Mouse (Mus musculus): ENCODE data around the gene Tns3. TPM values are rescaled to one million over a fixed set of nuclear protein-coding genes. Genes with fewer than 3 reads are reported as not detected.

Gene Tns3
- polyA plus RNA-seq, 1 experiment from 2014 or later: 5.5 TPM

DNA sequence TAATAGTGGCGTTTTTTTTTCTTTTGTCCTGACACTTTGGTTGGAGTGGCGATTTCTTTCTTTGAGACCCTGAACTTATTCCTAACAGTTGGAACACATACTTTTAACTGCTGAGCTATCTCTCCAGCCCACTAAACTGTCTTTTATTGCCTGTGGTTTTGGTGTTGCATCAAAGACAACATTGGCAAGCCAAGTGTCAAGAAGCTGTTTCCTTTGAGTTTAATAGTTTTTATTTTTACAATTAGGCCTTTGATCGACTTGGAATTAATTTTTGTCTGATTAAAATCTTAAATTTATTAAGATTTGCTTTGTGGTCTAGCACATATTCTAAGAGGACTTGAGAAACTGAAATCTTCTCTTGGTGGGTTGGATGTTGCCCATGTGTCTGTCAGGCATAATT, 33.3 kb upstream of the Tns3 start:
- H3K4me3 ChIP-seq (ENCODE audit: low read depth, low read length): no peak overlapping the region
- H3K4me2 ChIP-seq (ENCODE audit: low read depth, low read length): no peak overlapping the region
- ATAC-seq (ENCODE audit: low read depth): no peak
- no peaks in the 10 kb centered on the region for H3K27me3 ChIP-seq (ENCODE audit: control insufficient read depth, insufficient read depth, low read length)
- no peak overlapping the region for H3K27ac ChIP-seq (ENCODE audit: low read depth, low read length)
- peaks cover 6% of the 10 kb centered on the region; the same call in 1 of the 2 replicates for H3K4me1 ChIP-seq (ENCODE audit: control insufficient read depth, insufficient read depth, low read length)
- 84% methylated on average over 3 of the region's 3 CpGs for WGBS
- no peak overlapping the region for H3K9ac ChIP-seq (replicated peaks; ENCODE audit: low read depth, low read length)
- no peaks in the 10 kb centered on the region for H3K9me3 ChIP-seq (ENCODE audit: control insufficient read depth, low read length)
- no peaks in the 10 kb centered on the region for H3K36me3 ChIP-seq (ENCODE audit: control insufficient read depth, insufficient read depth, low read length)

DNA sequence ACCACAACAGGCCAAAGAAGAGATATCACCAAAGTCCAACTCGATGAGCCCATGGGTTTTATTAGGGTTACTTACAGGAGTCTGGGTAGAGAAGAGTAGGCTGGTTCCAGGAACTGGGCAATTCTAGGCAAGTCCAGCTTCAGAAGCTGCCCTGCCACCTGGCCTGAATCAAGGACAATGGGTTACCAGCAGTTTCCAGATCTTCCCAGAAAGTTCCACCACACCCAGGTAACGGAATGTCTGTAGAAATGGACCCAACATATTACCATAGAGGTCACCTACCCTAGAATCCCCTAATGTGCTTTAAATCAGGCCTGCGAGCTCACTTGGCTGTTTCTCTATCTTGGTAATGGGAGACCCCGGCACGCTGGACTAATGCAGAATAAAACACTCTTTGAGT, 29.8 kb upstream of the Tns3 start:
- Histone ChIP-seq H3K36me3 (ENCODE audit: control insufficient read depth, insufficient read depth, low read length) (no peaks in the 10 kb centered on the region), H3K4me1 (ENCODE audit: control insufficient read depth, insufficient read depth, low read length) (peaks cover 6% of the 10 kb centered on the region; the same call in 1 of the 2 replicates), H3K27ac (ENCODE audit: low read depth, low read length) (no peak overlapping the region), H3K27me3 (ENCODE audit: control insufficient read depth, insufficient read depth, low read length) (no peaks in the 10 kb centered on the region), H3K9me3 (ENCODE audit: control insufficient read depth, low read length) (no peaks in the 10 kb centered on the region), H3K4me2 (ENCODE audit: low read depth, low read length) (no peak overlapping the region), H3K4me3 (ENCODE audit: low read depth, low read length) (no peak overlapping the region), H3K9ac (replicated peaks; ENCODE audit: low read depth, low read length) (no peak overlapping the region)
- no peak for ATAC-seq (ENCODE audit: low read depth)
- 97% methylated on average over 5 of the region's 5 CpGs for WGBS

DNA sequence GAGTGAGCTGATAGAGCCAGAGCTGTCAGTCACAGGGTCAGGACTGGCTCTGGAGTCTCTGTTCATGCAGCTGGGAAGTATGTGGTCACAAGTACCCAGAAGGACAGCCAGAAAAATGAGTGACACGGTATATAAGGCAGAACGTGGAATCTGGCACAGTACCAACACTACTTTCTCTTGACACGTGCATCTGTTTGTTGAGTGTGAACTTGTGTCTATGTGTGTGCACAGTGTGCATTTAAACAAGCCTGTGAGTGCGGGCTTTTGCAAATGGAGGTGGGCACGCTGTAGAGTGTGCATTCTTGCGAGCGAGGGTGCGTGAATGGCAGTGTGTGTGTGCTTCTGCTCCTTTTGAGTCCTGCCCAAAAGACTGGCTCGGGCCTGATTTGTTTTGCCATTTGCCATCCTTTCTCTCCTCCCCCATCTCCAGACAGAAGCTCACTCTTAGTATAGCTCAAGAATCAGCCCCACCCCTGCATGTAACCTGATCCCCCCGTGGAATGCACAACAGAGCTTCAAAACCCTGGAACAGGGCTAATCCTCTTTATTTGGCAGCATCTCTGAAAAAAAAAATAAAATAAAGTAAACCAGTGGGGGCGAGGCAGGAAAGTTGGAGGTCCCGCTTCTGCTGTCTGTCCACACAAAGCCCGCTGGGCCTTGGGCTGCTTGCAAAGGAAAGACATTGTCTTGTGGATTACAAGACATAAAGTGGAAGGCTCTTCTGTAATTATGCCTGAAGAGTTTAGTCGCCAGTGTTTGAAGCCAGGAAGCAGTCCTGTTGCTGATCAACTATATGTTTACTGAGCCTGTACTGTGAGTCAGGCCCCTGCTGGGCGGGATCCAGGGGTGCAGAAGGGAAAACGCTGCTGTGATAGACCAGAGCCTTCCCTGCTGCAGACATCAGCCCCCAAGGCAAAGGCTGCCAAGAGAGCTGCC, 28.5 kb upstream of the Tns3 start:
- peak; percentile 68; the same call in 1 of the 2 replicates for ATAC-seq (ENCODE audit: low read depth)
- 9% methylated on average over 16 of the region's 16 CpGs for WGBS
- no peaks in the 10 kb centered on the region for H3K9me3 ChIP-seq (ENCODE audit: control insufficient read depth, low read length)
- no peaks in the 10 kb centered on the region for H3K36me3 ChIP-seq (ENCODE audit: control insufficient read depth, insufficient read depth, low read length)
- no peak overlapping the region for H3K4me3 ChIP-seq (ENCODE audit: low read depth, low read length)
- H3K4me2 ChIP-seq (ENCODE audit: low read depth, low read length): no peak overlapping the region; the same call in 1 of the 2 replicates
- H3K9ac ChIP-seq (replicated peaks; ENCODE audit: low read depth, low read length): no peak overlapping the region
- H3K27me3 ChIP-seq (ENCODE audit: control insufficient read depth, insufficient read depth, low read length): no peaks in the 10 kb centered on the region
- H3K4me1 ChIP-seq (ENCODE audit: control insufficient read depth, insufficient read depth, low read length): peaks cover 6% of the 10 kb centered on the region; the same call in 1 of the 2 replicates
- H3K27ac ChIP-seq (ENCODE audit: low read depth, low read length): no peak overlapping the region

DNA sequence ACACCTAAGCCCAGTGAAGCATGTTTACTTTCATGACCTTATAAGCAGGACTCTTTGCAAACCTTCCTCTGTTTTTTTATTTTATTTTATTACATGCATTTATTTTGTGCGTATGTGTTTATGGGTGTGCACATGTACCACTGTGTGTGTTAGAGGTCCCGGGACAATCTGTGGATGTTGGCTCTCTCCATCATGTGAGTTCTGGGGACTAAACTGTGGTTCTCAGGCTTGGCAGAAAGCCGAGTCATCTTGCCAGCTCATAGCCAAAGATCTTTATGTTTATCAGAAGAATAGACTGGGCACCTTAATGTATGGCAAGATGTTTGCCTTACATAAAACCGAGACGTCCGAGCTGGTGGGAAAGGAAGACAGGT, 27.8 kb upstream of the Tns3 start:
- 72% methylated on average over 6 of the region's 6 CpGs for WGBS
- Histone ChIP-seq H3K27me3 (ENCODE audit: control insufficient read depth, insufficient read depth, low read length) (no peaks in the 10 kb centered on the region), H3K4me1 (ENCODE audit: control insufficient read depth, insufficient read depth, low read length) (peaks cover 6% of the 10 kb centered on the region; the same call in 1 of the 2 replicates), H3K27ac (ENCODE audit: low read depth, low read length) (no peak overlapping the region), H3K4me3 (ENCODE audit: low read depth, low read length) (no peak overlapping the region), H3K9ac (replicated peaks; ENCODE audit: low read depth, low read length) (no peak overlapping the region), H3K36me3 (ENCODE audit: control insufficient read depth, insufficient read depth, low read length) (no peaks in the 10 kb centered on the region), H3K9me3 (ENCODE audit: control insufficient read depth, low read length) (no peaks in the 10 kb centered on the region), H3K4me2 (ENCODE audit: low read depth, low read length) (no peak overlapping the region; the same call in 1 of the 2 replicates)
- no peak; the same call in 1 of the 2 replicates for ATAC-seq (ENCODE audit: low read depth)

DNA sequence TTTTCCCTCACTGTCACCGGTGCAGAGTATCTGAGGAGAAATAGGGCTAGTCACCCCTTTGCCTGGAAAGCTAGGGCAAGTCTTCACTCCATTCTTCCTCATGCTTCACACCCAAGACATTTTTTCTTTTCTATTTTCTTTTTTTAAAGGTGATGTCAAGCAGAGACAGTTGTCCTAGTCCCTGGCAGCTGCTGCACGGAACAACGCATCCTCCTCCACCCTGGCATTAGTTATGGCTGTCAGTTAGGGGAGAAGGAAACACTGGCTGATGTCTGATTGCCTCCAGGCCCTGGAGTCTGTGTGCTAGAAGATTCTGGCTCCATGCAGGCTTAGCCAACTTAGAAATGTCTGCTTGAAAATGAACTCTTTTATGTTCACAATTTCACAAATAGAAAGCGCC, 27.3 kb upstream of the Tns3 start:
- no peaks in the 10 kb centered on the region for H3K27me3 ChIP-seq (ENCODE audit: control insufficient read depth, insufficient read depth, low read length)
- no peaks in the 10 kb centered on the region for H3K9me3 ChIP-seq (ENCODE audit: control insufficient read depth, low read length)
- H3K4me2 ChIP-seq (ENCODE audit: low read depth, low read length): no peak overlapping the region
- H3K9ac ChIP-seq (replicated peaks; ENCODE audit: low read depth, low read length): no peak overlapping the region
- no peak overlapping the region for H3K4me3 ChIP-seq (ENCODE audit: low read depth, low read length)
- H3K27ac ChIP-seq (ENCODE audit: low read depth, low read length): no peak overlapping the region
- peaks cover 6% of the 10 kb centered on the region; the same call in 1 of the 2 replicates for H3K4me1 ChIP-seq (ENCODE audit: control insufficient read depth, insufficient read depth, low read length)
- 58% methylated on average over 4 of the region's 4 CpGs for WGBS
- H3K36me3 ChIP-seq (ENCODE audit: control insufficient read depth, insufficient read depth, low read length): no peaks in the 10 kb centered on the region
- ATAC-seq (ENCODE audit: low read depth): no peak

DNA sequence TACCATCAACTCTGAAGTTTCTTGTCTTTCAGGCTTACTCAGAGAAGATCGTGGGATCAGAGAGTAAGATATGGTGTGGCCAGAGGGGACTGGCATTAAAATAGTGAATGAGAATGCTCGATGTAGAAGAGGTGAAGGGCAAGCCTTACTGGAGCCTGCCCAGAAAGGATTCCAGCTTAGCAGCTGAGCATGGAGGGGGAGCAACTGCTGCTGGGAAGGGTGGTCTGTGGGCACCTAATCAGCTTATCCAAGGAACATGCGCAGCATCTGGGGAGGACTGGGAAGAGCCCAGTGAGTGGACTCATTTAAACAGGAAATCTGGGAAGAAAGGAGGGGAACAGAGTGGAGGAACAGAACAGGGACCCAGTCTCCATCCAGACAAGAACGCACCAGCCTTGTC, 26.3 kb upstream of the Tns3 start:
- 86% methylated on average over 4 of the region's 4 CpGs for WGBS
- Histone ChIP-seq H3K36me3 (ENCODE audit: control insufficient read depth, insufficient read depth, low read length) (no peaks in the 10 kb centered on the region), H3K4me3 (ENCODE audit: low read depth, low read length) (no peak overlapping the region), H3K9me3 (ENCODE audit: control insufficient read depth, low read length) (no peaks in the 10 kb centered on the region), H3K27me3 (ENCODE audit: control insufficient read depth, insufficient read depth, low read length) (no peaks in the 10 kb centered on the region), H3K9ac (replicated peaks; ENCODE audit: low read depth, low read length) (no peak overlapping the region), H3K27ac (ENCODE audit: low read depth, low read length) (no peak overlapping the region), H3K4me1 (ENCODE audit: control insufficient read depth, insufficient read depth, low read length) (peaks cover 6% of the 10 kb centered on the region; the same call in 1 of the 2 replicates), H3K4me2 (ENCODE audit: low read depth, low read length) (no peak overlapping the region)
- no peak for ATAC-seq (ENCODE audit: low read depth)

DNA sequence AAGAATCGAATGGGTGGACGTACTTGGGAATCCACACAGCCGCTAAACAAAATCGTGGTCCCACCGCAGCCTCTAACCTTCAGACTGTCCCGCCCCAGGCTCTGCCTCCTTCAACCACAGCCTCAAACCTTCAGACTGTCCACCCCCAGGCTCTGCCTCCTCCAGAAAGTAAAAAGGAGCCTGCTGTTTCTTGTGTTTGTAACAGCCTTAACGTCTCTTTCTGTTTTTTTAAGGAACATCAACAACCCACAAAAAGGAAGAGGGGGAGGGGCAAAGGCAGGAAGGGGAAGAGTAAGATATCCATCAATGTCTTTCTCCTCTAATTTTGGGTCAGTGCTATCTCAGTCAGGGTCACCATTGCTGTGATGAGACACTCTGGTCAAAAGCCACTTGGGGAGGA, 25.2 kb upstream of the Tns3 start:
- 84% methylated on average over 7 of the region's 7 CpGs for WGBS
- H3K9me3 ChIP-seq (ENCODE audit: control insufficient read depth, low read length): no peaks in the 10 kb centered on the region
- no peak overlapping the region for H3K27ac ChIP-seq (ENCODE audit: low read depth, low read length)
- no peaks in the 10 kb centered on the region for H3K36me3 ChIP-seq (ENCODE audit: control insufficient read depth, insufficient read depth, low read length)
- no peak for ATAC-seq (ENCODE audit: low read depth)
- no peak overlapping the region for H3K4me3 ChIP-seq (ENCODE audit: low read depth, low read length)
- no peak overlapping the region for H3K4me2 ChIP-seq (ENCODE audit: low read depth, low read length)
- H3K9ac ChIP-seq (replicated peaks; ENCODE audit: low read depth, low read length): no peak overlapping the region
- H3K4me1 ChIP-seq (ENCODE audit: control insufficient read depth, insufficient read depth, low read length): peaks cover 6% of the 10 kb centered on the region; the same call in 1 of the 2 replicates
- H3K27me3 ChIP-seq (ENCODE audit: control insufficient read depth, insufficient read depth, low read length): no peaks in the 10 kb centered on the region

DNA sequence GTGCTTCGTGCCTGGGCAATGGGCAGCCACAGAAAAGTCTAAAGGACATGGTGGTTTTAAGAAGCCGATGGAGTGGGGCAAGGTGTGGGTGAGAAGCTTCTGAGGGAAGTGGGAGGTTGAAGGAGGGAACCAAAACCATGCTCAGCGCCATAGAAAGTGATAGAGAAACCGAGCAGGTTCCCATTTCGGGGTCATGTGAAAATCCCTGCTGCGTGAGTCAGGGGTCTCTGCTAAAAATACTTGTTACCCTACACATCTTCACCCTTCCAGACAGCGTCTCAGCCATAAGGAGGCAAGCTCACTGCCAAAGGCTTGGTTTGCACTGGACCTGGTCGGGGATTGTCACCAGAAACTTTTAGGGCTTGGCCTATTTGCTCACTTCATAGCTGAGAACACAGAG, 24.6 kb upstream of the Tns3 start:
- 93% methylated on average over 8 of the region's 8 CpGs for WGBS
- H3K4me3 ChIP-seq (ENCODE audit: low read depth, low read length): no peak overlapping the region
- H3K27ac ChIP-seq (ENCODE audit: low read depth, low read length): no peak overlapping the region
- H3K9me3 ChIP-seq (ENCODE audit: control insufficient read depth, low read length): no peaks in the 10 kb centered on the region
- H3K27me3 ChIP-seq (ENCODE audit: control insufficient read depth, insufficient read depth, low read length): no peaks in the 10 kb centered on the region
- peaks cover 6% of the 10 kb centered on the region; the same call in 1 of the 2 replicates for H3K4me1 ChIP-seq (ENCODE audit: control insufficient read depth, insufficient read depth, low read length)
- no peak for ATAC-seq (ENCODE audit: low read depth)
- H3K36me3 ChIP-seq (ENCODE audit: control insufficient read depth, insufficient read depth, low read length): no peaks in the 10 kb centered on the region
- no peak overlapping the region for H3K4me2 ChIP-seq (ENCODE audit: low read depth, low read length)
- H3K9ac ChIP-seq (replicated peaks; ENCODE audit: low read depth, low read length): no peak overlapping the region

DNA sequence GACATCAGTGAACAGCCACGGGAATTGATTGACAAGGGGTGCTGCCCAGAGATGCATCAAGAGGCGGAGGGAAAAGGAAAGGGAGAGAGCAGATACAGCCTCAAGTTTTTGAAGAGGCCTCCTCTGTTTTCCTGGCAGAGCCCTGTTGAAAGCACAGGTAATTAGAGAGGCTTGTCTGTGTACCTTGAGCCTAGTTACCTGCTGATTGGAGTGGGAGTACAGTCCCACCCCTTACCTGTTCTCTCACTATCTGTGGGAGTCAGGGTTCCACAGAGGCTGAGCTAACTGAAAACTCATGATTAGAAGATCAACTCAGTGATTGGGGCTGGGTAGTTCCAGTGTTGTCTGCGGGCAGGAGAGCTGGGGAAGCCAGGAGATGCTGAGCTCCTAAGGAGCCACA, 22.2 kb upstream of the Tns3 start:
- 82% methylated on average over 3 of the region's 3 CpGs for WGBS

More for the DNA sequence above, 22.2 kb upstream of the Tns3 start:
- Histone ChIP-seq H3K4me2 (ENCODE audit: low read depth, low read length) (no peak overlapping the region), H3K27me3 (ENCODE audit: control insufficient read depth, insufficient read depth, low read length) (no peaks in the 10 kb centered on the region), H3K27ac (ENCODE audit: low read depth, low read length) (no peak overlapping the region), H3K9ac (replicated peaks; ENCODE audit: low read depth, low read length) (no peak overlapping the region), H3K36me3 (ENCODE audit: control insufficient read depth, insufficient read depth, low read length) (no peaks in the 10 kb centered on the region), H3K4me1 (ENCODE audit: control insufficient read depth, insufficient read depth, low read length) (no peaks in the 10 kb centered on the region), H3K9me3 (ENCODE audit: control insufficient read depth, low read length) (no peaks in the 10 kb centered on the region), H3K4me3 (ENCODE audit: low read depth, low read length) (no peak overlapping the region)
- ATAC-seq (ENCODE audit: low read depth): no peak

All from neural tube, embryonic 14.5 days (tissue).